Mouse (Mus musculus): ENCODE measurements around the gene Marf1. TPM values are rescaled to one million over a fixed set of nuclear protein-coding genes. Genes with fewer than 3 reads are reported as not detected.

Gene Marf1
- total RNA-seq, 1 experiment from 2014 or later, result 23.1 TPM

- ATAC-seq (replicated peaks; ENCODE audit: insufficient number of reproducible peaks, low FRiP score, low TSS enrichment, poor library complexity, severe bottlenecking), result no peak
These were observed 15.4 kb downstream of the Marf1 start for GRCm38 (mm10) chr16:14147712-14148111.

DNA sequence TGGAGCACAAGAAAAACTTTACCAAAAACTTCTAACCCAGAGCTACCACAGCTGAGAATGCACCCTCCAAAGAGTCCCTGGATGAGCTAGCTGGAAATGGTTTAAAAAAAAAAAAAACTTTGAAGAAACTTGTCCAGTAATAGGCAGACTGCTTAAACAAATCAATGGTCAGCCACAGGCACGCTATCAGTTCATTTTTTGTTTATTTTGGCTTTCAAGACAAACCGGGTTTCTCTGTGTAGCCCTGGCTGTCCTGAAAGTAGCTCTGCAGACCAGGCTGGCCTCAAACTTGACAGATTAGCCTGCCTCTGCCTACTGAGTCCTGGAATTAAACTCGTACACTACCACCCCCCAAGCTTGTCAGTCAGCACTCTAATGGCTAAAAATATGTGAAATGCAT is 19.9 kb downstream of the Marf1 start:
- ATAC-seq (replicated peaks; ENCODE audit: insufficient number of reproducible peaks, low FRiP score, low TSS enrichment, poor library complexity, severe bottlenecking), result no peak

- no peak for ATAC-seq (replicated peaks; ENCODE audit: insufficient number of reproducible peaks, low FRiP score, low TSS enrichment, poor library complexity, severe bottlenecking)
These were observed 24.0 kb downstream of the Marf1 start for GRCm38 (mm10) chr16:14139106-14139505.

- no peak for ATAC-seq (replicated peaks; ENCODE audit: insufficient number of reproducible peaks, low FRiP score, low TSS enrichment, poor library complexity, severe bottlenecking)
These were observed 25.1 kb downstream of the Marf1 start for GRCm38 (mm10) chr16:14137976-14138561.

DNA sequence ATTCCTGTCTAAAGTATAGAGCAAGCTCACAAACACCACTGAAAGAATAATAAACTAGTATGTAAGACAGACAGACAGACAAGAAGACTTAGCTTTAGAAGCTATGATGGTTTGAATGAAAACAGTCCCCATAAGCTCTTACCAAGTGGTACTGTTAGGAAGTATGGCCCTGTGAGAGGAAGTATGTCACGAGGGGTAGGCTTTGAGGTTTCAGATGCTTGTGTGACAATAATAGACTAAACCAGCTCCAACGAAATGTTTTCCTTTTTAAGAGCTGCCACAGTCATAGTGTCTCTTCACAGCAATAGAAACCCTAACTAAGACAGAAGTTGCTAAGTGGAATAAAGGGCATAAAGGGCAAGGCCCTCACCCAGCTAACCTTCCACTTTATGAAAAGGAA is 28.1 kb downstream of the Marf1 start:
- no peak for ATAC-seq (replicated peaks; ENCODE audit: insufficient number of reproducible peaks, low FRiP score, low TSS enrichment, poor library complexity, severe bottlenecking)

DNA sequence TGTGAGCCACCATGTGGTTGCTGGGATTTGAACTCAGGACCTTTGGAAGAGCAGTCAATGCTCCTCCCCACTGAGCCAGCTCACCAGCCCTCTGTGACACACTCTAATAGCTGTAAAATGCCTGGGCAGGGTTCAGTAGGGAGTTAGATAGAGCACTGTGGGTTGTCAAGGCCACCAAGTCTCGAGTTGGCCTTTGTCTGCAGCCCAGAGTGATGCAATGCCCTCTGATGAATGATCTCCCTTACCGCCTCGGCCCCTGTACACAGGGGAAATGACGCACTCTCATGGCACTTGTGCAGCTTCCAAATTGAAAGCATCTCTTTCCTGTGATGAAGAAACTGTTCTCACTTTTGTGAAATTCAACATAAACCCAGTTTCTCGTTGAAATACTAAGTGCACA is 31.3 kb downstream of the Marf1 start:
- ATAC-seq (replicated peaks; ENCODE audit: insufficient number of reproducible peaks, low FRiP score, low TSS enrichment, poor library complexity, severe bottlenecking), result no peak

GRCm38 (mm10) chr16:14131376-14131775 is 31.8 kb downstream of the Marf1 start:
- no peak for ATAC-seq (replicated peaks; ENCODE audit: insufficient number of reproducible peaks, low FRiP score, low TSS enrichment, poor library complexity, severe bottlenecking)

DNA sequence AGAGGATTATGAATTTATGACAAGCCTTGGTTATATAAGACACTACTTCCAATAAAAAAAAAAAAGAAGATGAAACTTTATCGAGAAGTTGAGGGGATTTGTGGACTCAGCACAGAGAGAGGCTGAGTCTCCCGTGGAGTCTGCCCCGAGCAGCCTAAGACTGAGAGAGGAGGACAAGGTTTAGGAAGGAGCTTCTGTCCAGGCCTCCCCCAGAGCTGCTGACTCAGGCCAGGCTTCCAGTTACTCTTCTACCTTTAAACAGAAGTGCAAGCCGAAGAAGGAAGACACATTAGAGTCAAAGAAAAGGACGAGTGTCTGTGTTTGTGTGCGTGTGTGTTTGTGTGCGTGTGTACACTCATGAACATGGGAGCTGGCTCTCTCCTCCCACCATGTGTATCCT is 32.4 kb downstream of the Marf1 start:
- ATAC-seq (replicated peaks; ENCODE audit: insufficient number of reproducible peaks, low FRiP score, low TSS enrichment, poor library complexity, severe bottlenecking), result no peak

DNA sequence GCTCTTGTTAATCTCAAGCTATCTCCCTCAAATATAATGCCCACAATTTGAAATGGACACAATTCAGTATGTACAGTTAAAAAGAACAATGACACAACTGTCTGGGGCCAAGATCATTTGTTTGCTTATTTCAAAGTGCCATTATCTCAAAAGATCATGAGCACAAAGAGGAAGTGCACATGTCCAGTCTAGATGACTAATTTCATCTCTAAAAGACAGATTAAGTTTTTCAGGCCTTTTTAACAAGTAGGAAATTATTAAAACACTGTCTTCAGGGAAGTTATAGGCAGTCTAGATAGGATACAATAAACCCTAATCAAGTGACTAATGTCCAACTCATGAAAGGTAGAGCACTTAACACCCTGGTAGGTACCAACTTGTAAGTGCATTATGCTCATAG is 34.2 kb downstream of the Marf1 start:
- no peak for ATAC-seq (replicated peaks; ENCODE audit: insufficient number of reproducible peaks, low FRiP score, low TSS enrichment, poor library complexity, severe bottlenecking)

DNA sequence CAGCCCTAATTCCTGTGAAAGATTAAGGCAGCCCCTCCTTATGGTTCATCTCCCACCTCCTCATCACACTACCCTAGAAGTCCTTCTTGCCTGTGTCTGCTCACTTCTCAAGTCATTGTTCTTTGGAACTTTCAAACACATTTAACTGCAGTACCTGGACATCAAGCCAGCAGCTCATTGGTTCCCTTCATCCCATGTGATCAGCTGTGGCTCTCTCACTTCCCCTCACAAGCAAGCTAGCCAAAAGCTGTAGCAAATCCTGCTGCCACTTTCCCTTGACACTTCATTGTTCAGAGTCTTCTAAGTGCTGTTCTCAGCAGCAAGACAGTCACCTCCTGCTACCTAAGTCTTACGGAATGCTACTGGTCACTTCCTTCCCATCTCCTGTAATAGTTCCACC is 37.9 kb downstream of the Marf1 start:
- no peak for ATAC-seq (replicated peaks; ENCODE audit: insufficient number of reproducible peaks, low FRiP score, low TSS enrichment, poor library complexity, severe bottlenecking)

GRCm38 (mm10) chr16:14124709-14125108 is 38.4 kb downstream of the Marf1 start:
- ATAC-seq (replicated peaks; ENCODE audit: insufficient number of reproducible peaks, low FRiP score, low TSS enrichment, poor library complexity, severe bottlenecking), result no peak

GRCm38 (mm10) chr16:14123901-14124300 is 39.2 kb downstream of the Marf1 start:
- ATAC-seq (replicated peaks; ENCODE audit: insufficient number of reproducible peaks, low FRiP score, low TSS enrichment, poor library complexity, severe bottlenecking), result no peak

DNA sequence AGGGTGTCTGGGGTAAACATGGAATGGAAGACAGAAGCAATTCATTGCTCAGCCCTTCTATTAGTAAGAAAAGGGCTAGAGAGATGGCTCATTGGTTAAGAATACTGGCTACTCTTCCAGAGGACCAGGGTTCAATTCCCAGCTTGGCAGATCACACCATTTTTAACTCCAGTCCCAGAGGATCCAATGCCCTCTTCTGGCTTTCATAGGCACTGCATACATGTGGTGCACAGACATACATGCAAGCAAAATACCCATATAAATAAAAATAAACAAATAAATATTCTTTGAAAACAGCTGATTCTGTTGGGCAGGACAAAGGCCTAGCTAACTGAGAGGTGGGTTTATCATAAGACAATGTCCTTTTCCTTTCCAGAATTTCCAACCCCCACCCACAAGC is 40.6 kb downstream of the Marf1 start:
- no peak for ATAC-seq (replicated peaks; ENCODE audit: insufficient number of reproducible peaks, low FRiP score, low TSS enrichment, poor library complexity, severe bottlenecking)

GRCm38 (mm10) chr16:14121563-14121962 is 41.6 kb downstream of the Marf1 start:
- ATAC-seq (replicated peaks; ENCODE audit: insufficient number of reproducible peaks, low FRiP score, low TSS enrichment, poor library complexity, severe bottlenecking), result no peak

DNA sequence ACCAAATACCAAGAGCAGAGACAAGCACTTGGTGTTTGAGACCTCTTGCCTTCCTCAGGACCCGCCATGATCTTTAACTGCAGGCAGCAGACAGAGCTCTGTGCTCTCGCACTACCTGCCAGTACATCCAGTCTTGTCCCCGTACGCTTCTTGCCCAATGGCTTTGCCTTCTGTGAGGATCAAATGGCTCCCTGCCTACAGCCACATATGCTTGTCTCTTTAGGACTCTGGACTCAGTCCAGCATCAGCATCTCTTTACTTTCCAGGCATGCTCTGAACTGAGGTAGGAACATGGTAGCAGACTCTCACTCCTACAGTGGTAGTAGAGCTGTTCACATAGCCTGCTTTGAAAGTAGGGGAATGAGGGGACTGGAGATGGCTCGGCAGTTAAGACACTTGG is 42.2 kb downstream of the Marf1 start:
- ATAC-seq (replicated peaks; ENCODE audit: insufficient number of reproducible peaks, low FRiP score, low TSS enrichment, poor library complexity, severe bottlenecking), result no peak

GRCm38 (mm10) chr16:14117299-14117698 is 45.9 kb downstream of the Marf1 start:
- no peak for ATAC-seq (replicated peaks; ENCODE audit: insufficient number of reproducible peaks, low FRiP score, low TSS enrichment, poor library complexity, severe bottlenecking)

- no peak; the same call in 1 of the 2 replicates for ATAC-seq (replicated peaks; ENCODE audit: insufficient number of reproducible peaks, low FRiP score, low TSS enrichment, poor library complexity, severe bottlenecking)
These were observed 50.4 kb downstream of the Marf1 start for GRCm38 (mm10) chr16:14112742-14113141.

DNA sequence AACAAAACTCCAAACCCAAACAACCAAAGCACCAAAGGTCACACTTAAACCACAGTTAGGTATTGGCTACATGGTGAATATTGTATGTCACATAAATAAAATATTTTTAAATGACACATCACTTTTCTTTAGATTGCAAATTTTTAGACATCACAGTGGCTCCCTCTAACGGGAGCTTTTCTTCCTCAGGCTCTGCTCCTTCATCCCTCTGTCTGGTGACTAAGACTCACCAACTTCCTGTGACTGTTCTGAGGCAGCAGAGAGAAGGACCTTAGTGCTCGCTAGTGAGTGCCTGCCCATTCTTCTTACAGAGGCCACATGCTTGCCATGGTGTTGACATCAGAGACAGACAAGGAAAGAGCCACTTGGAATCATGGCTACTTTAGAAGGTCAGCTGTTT is 51.0 kb downstream of the Marf1 start:
- ATAC-seq (replicated peaks; ENCODE audit: insufficient number of reproducible peaks, low FRiP score, low TSS enrichment, poor library complexity, severe bottlenecking), result no peak; the same call in 1 of the 2 replicates

- ATAC-seq (replicated peaks; ENCODE audit: insufficient number of reproducible peaks, low FRiP score, low TSS enrichment, poor library complexity, severe bottlenecking), result no peak
These were observed 52.2 kb downstream of the Marf1 start for GRCm38 (mm10) chr16:14110922-14111321.

DNA sequence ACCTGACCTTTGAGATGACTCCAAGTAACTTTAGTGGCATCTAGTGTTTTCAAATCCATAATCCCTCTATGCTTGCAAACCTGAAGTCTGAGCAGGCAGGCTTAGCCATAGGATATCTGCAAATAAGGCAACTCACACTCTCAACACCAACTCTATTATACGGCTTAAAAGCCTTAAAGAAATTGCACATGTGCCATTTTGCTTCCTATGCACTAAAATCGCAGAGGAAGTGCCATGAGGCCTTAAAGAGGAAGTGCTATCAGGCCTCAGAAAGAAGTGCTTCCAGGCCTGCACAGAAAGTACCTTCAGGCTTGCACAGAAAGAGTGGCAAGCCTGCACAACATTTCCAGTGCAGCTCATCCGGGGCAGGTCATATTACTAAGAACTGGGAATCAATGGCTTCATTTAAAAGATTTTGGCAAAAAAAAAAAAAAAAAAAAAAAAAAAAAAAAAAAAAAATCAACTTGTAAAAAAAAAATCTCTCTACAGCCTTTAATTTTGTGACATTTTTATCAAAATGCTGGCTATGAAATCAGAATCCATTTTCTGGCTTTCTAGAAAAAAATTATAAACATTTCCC is 53.4 kb downstream of the Marf1 start:
- 0 out of 2 replicates have a peak, but pooled peaks have one; percentile 27 for ATAC-seq (replicated peaks; ENCODE audit: insufficient number of reproducible peaks, low FRiP score, low TSS enrichment, poor library complexity, severe bottlenecking)

DNA sequence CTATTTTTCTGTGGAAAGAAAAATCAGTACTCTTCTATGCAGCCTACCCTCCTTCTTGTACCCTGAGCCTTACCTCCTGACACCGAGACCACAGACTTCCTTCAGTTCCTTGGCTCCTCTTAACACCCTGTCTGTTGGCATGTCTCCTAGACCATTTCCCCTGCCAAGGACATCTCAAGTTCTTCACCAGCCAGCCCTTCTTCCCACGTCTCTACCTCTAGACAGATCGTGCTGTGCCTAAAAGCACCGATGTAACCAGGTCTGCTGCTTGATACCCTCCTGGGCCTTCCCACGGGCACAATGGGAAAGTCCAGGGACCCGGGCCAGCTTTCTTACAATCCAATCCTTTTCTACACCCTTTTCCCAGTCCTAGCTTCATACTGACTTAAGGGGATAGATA is 57.3 kb downstream of the Marf1 start:
- no peak for ATAC-seq (replicated peaks; ENCODE audit: insufficient number of reproducible peaks, low FRiP score, low TSS enrichment, poor library complexity, severe bottlenecking)

Measured in monocyte, adult 5-6 weeks (primary cell).